Mouse (Mus musculus) embryonic facial prominence, embryonic 11.5 days (tissue): ENCODE data around the gene Msx3. TPM values are rescaled to one million over a fixed set of nuclear protein-coding genes. Genes with fewer than 3 reads are reported as not detected.

ENCODE experiments used
- ATAC-seq: fragments of 200-750 bp; cut with Nextera tagmentation; replicated peaks from 2 replicates; pipeline ENCODE4 v1.8.0; 2017; ENCODE audit warnings: low read depth; ENCODE audit not compliant: insufficient number of reproducible peaks, low FRiP score, low TSS enrichment
- DNase-seq: peaks from one replicate; pipeline ENCODE4 v3.0.0-alpha.2; 2015; ENCODE audit warnings: low spot score
- H3K27ac ChIP-seq: fragments of 300-500 bp; sonication (generic); replicated peaks from 2 replicates; pipeline ENCODE4 v1.5.1; 2014; ENCODE audit warnings: mild to moderate bottlenecking, low read depth, low read length, control low read depth
- H3K27me3 ChIP-seq: fragments of 300-500 bp; sonication (generic); 2 replicates; pipeline ENCODE4 v1.6.1; 2014; ENCODE audit warnings: mild to moderate bottlenecking, low read length, moderate library complexity, mixed read lengths; ENCODE audit not compliant: control insufficient read depth, insufficient read depth
- H3K36me3 ChIP-seq: fragments of 300-500 bp; sonication (generic); replicated peaks from 2 replicates; pipeline ENCODE4 v1.6.1; 2014; ENCODE audit warnings: low read depth, mild to moderate bottlenecking, low read length, moderate library complexity, mixed read lengths; ENCODE audit not compliant: control insufficient read depth, insufficient read depth
- H3K4me1 ChIP-seq: fragments of 300-500 bp; sonication (generic); 2 replicates; pipeline ENCODE4 v1.6.1; 2014; ENCODE audit warnings: low read length, mixed read lengths; ENCODE audit not compliant: control insufficient read depth, insufficient read depth
- H3K4me2 ChIP-seq: fragments of 300-500 bp; sonication (generic); 2 replicates; pipeline ENCODE4 v1.6.1; 2014; ENCODE audit warnings: low read depth, mild to moderate bottlenecking, control low read depth, low read length, moderate library complexity
- H3K4me3 ChIP-seq: fragments of 300-500 bp; sonication (generic); 2 replicates; pipeline ENCODE4 v1.5.1; 2014; ENCODE audit warnings: low read depth, low read length, control low read depth
- H3K9ac ChIP-seq: fragments of 300-500 bp; sonication (generic); replicated peaks from 2 replicates; pipeline ENCODE4 v1.6.1; 2014; ENCODE audit warnings: mild to moderate bottlenecking, control low read depth, low read length
- H3K9me3 ChIP-seq: fragments of 300-500 bp; sonication (generic); replicated peaks from 2 replicates; pipeline ENCODE4 v1.6.1; 2016; ENCODE audit warnings: mild to moderate bottlenecking, low read length, inconsistent platforms, mixed read lengths; ENCODE audit not compliant: control insufficient read depth
- WGBS: fragments of 180-500 bp; shearing (Covaris S2); extraction: QIAGEN DNeasy Blood & Tissue Kit; methylation state at CpG from one replicate; pipeline ENCODE4 v1.1.7; 2014; 5-methylcytosine and 5-hydroxymethylcytosine counted together
- polyA plus RNA-seq: library from polyadenylated mRNA; unstranded; fragments of >200 nt; fragmentation: Nextera tagmentation; extraction: Ambion mirVana; gene quantifications from 2 replicates; pipeline ENCODE4 v1.2.1, GENCODE M21; 2014

The Msx3 gene
- polyA plus RNA-seq = 2.5 and 3.9 TPM in 2 replicates

- peak; percentile 63 for ATAC-seq
These were observed at the start of gene Msx3 for GRCm38 (mm10) chr7:140048361-140049114. Gene Msx3 (minus strand): TSS chr7:140049089.

DNA sequence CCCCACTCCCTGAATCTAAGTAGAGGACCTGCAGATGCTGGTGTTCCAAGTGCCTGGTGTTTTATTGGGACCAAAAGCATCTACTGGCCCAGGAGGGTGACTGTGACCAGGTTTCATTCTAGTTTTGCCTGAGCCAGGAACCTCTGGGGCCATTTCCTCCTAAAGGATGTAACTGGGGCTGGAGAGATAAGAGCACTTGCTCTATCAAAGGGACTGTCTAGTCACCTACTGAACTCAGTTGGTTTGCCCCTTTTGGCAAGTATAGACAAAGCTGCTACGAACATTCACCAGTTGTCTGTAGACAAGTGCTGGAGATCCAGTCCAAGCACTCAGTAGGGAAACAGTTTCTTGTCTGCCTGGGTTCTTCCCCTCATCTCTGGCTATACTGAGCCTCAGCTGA lies 49.6 kb upstream of the Msx3 start:
- H3K27ac ChIP-seq = no peak overlapping the region
- no peak overlapping the region for H3K4me2 ChIP-seq
- no peaks in the 10 kb centered on the region for H3K27me3 ChIP-seq
- no peak for ATAC-seq
- H3K9ac ChIP-seq = no peak overlapping the region
- no peaks in the 10 kb centered on the region for H3K9me3 ChIP-seq
- no peaks in the 10 kb centered on the region for H3K36me3 ChIP-seq
- 74% methylated on average over 1 of the region's 1 CpGs for WGBS
- no peak for DNase-seq
- no peak overlapping the region for H3K4me3 ChIP-seq
- no peaks in the 10 kb centered on the region for H3K4me1 ChIP-seq

More at GRCm38 (mm10) chr7:140048361-140049114, at the start of gene Msx3:
- peak within 1 kb of the TSS; percentile 31 for H3K4me3 ChIP-seq
- peaks cover 60% of the 10 kb centered on the region for H3K27me3 ChIP-seq
- H3K9ac ChIP-seq = 0 out of 2 replicates have a peak within 1 kb of the TSS, but pooled peaks have one; percentile 13
- peaks cover 7% of the 10 kb centered on the region; the same call in 1 of the 2 replicates for H3K4me1 ChIP-seq
- peak within 1 kb of the TSS; percentile 57 for H3K4me2 ChIP-seq
- no peaks in the 10 kb centered on the region for H3K36me3 ChIP-seq
- WGBS = under 1% methylated on average over 56 of the region's 56 CpGs
- H3K9me3 ChIP-seq = no peaks in the 10 kb centered on the region
- peak; percentile 18 for DNase-seq
- H3K27ac ChIP-seq = no peak within 1 kb of the TSS

DNA sequence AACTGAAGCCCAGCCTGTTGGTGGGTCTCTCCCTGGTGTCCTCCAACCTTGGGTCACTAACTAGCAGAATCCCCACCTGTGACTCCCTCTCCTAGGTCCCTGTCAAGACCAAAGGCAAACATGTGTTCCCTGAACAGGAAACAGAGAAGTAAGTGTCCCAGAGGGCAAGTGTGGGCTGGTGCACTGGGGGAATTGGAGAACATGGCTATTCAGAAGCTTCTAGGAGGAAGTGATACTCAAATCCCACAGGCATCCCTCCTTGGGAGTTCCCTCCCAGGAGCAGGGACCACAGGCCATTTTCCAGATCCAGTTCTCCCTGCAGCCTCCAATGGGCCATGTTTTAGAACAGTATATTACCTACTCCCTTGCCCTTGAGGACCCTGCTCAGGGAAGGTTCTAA lies 47.2 kb upstream of the Msx3 start:
- no peak for ATAC-seq
- H3K36me3 ChIP-seq = no peaks in the 10 kb centered on the region

DNA sequence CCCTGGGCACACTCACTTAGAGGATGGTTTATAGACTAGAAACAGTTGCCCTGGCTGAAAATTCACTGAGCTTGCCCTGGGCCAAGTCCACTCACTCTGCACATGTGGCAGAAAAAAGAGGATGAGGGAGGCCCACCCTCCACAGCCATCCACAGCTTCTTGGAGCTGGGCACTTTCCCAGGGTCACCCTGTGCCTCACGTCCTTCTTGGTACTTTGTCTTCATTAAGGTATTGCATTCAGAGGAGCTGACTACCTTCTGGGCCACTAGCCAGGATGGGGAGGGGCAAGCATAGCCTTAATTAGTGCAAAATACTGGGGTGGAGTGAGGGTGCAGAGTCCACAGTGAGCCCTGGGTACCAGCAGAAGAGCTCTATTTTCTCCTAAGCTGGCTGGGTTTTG lies 46.7 kb upstream of the Msx3 start:
- H3K27ac ChIP-seq = no peak overlapping the region
- no peak overlapping the region for H3K4me2 ChIP-seq
- no peaks in the 10 kb centered on the region for H3K4me1 ChIP-seq
- H3K4me3 ChIP-seq = no peak overlapping the region
- DNase-seq (no peak), ATAC-seq (no peak)
- no peaks in the 10 kb centered on the region for H3K27me3 ChIP-seq
- H3K9me3 ChIP-seq = no peaks in the 10 kb centered on the region
- no peaks in the 10 kb centered on the region for H3K36me3 ChIP-seq
- H3K9ac ChIP-seq = no peak overlapping the region
- 61% methylated on average over 1 of the region's 1 CpGs for WGBS

More for the DNA sequence above, 47.2 kb upstream of the Msx3 start:
- H3K4me2 ChIP-seq = no peak overlapping the region
- H3K27ac ChIP-seq = no peak overlapping the region
- DNase-seq = no peak
- H3K4me1 ChIP-seq = no peaks in the 10 kb centered on the region
- H3K4me3 ChIP-seq = no peak overlapping the region
- H3K9ac ChIP-seq = no peak overlapping the region
- no peaks in the 10 kb centered on the region for H3K9me3 ChIP-seq
- H3K27me3 ChIP-seq = no peaks in the 10 kb centered on the region

- Histone ChIP-seq H3K9me3 (no peaks in the 10 kb centered on the region), H3K4me2 (no peak overlapping the region), H3K9ac (no peak overlapping the region), H3K27ac (no peak overlapping the region), H3K4me3 (no peak overlapping the region), H3K4me1 (no peaks in the 10 kb centered on the region), H3K27me3 (no peaks in the 10 kb centered on the region), H3K36me3 (no peaks in the 10 kb centered on the region)
- ATAC-seq (no peak), DNase-seq (no peak)
- 59% methylated on average over 5 of the region's 5 CpGs for WGBS
These were observed 46.1 kb upstream of the Msx3 start for GRCm38 (mm10) chr7:140094954-140095353.

- Histone ChIP-seq H3K27me3 (no peaks in the 10 kb centered on the region), H3K36me3 (no peaks in the 10 kb centered on the region), H3K4me1 (no peaks in the 10 kb centered on the region), H3K4me3 (no peak within 1 kb of the TSS), H3K9me3 (no peaks in the 10 kb centered on the region), H3K4me2 (no peak within 1 kb of the TSS), H3K9ac (no peak within 1 kb of the TSS), H3K27ac (no peak within 1 kb of the TSS)
- DNase-seq (no peak), ATAC-seq (no peak)
- WGBS = 72% methylated on average over 5 of the region's 5 CpGs
These were observed 44.1 kb upstream of the Msx3 start, which contains the start of gene Prap1 for GRCm38 (mm10) chr7:140092924-140093528. Gene Prap1 (plus strand): TSS chr7:140093395.

- H3K4me2 ChIP-seq = no peak overlapping the region
- H3K9me3 ChIP-seq = no peaks in the 10 kb centered on the region
- H3K4me3 ChIP-seq = no peak overlapping the region
- ATAC-seq (no peak), DNase-seq (no peak)
- WGBS = 78% methylated on average over 10 of the region's 10 CpGs
- H3K27ac ChIP-seq = no peak overlapping the region
- H3K27me3 ChIP-seq = no peaks in the 10 kb centered on the region
- H3K36me3 ChIP-seq = no peaks in the 10 kb centered on the region
- H3K4me1 ChIP-seq = no peaks in the 10 kb centered on the region
- H3K9ac ChIP-seq = no peak overlapping the region
These were observed 41.7 kb upstream of the Msx3 start for GRCm38 (mm10) chr7:140090601-140091000.

DNA sequence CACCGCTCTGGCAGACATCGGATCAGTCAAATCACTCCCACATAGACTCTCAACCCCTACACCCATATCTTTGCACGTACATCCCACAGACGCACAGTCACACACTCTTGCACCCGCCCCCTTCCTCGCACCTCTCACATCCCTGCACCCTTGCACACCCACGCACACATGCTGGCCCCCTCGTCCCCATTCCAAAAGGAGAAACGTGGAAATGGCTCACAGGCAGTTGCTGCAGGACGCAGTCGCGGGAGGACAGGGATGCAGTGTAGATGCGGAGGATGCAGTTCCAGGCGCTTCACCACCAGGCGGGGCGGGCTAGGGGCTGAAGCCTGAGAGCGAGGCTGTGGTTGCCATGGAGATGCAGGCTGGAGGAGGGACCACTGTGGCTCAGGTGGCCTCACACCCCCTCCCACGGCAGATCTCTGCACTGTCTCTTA lies 33.4 kb upstream of the Msx3 start, which contains the start of gene Caly:
Caly (minus strand) TSS at position 307 of the 437 bp plus-strand sequence.
- Histone ChIP-seq H3K4me2 (no peak within 1 kb of the TSS; the same call in 1 of the 2 replicates), H3K27ac (no peak within 1 kb of the TSS), H3K36me3 (no peaks in the 10 kb centered on the region), H3K4me1 (0 out of 2 replicates have a peak, but pooled peaks cover 3% of the 10 kb centered on the region), H3K4me3 (0 out of 2 replicates have a peak within 1 kb of the TSS, but pooled peaks have one; percentile 15), H3K9ac (no peak within 1 kb of the TSS; the same call in 1 of the 2 replicates), H3K9me3 (no peaks in the 10 kb centered on the region), H3K27me3 (peaks cover 24% of the 10 kb centered on the region)
- WGBS = 9% methylated on average over 18 of the region's 18 CpGs
- DNase-seq (peak; percentile 81), ATAC-seq (peak; percentile 53)
